Mouse (Mus musculus): ENCODE measurements around the gene Mphosph6. TPM values are rescaled to one million over a fixed set of nuclear protein-coding genes. Genes with fewer than 3 reads are reported as not detected.

Mphosph6 gene
- 52.3 and 55.6 TPM in 2 replicates for polyA plus RNA-seq (2016; fragmentation: Nextera tagmentation; extraction: Ambion mirVana)

GRCm38 (mm10) chr8:117801443-117802298 is at the start of gene Mphosph6:
Gene Mphosph6, minus strand, starts transcription at chr8:117801943.
- H3K9ac ChIP-seq, result peak within 1 kb of the TSS; percentile 81
- peaks cover 24% of the 10 kb centered on the region for H3K4me1 ChIP-seq
- H3K9me3 ChIP-seq, result no peaks in the 10 kb centered on the region
- ATAC-seq (ENCODE audit: insufficient number of reproducible peaks, insufficient read depth, low FRiP score, low TSS enrichment), result peak; percentile 97
- H3K27me3 ChIP-seq, result no peaks in the 10 kb centered on the region
- H3K27ac ChIP-seq, result peak within 1 kb of the TSS; percentile 86
- H3K4me3 ChIP-seq, result peak within 1 kb of the TSS; percentile 72
- H3K4me2 ChIP-seq (replicated peaks), result peak within 1 kb of the TSS; percentile 67
- peaks cover 21% of the 10 kb centered on the region for H3K36me3 ChIP-seq
- WGBS, result under 1% methylated on average over 65 of the region's 65 CpGs

DNA sequence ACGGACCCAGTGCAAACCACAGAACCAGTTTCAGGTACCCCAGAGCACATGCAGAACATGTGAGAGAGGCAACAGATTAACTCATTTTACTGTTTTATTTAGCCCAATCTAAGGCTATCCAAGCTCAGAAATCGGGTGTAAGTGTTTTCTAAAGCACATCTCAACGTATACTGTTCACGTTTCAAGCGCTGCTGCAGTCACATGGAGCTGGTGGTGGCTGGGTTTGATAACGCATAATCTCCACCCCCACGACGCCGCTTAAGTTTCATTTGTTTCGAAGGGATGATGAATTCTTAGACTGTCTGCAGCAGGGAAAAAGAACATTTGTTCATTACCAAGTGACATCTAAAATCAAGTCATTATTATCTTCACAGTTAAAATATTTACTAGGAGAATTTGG is 48.7 kb upstream of the Mphosph6 start:
- H3K4me3 ChIP-seq, result no peak overlapping the region
- H3K4me1 ChIP-seq, result no peaks in the 10 kb centered on the region
- no peaks in the 10 kb centered on the region for H3K27me3 ChIP-seq
- H3K27ac ChIP-seq, result no peak overlapping the region
- no peaks in the 10 kb centered on the region for H3K36me3 ChIP-seq
- H3K9ac ChIP-seq, result no peak overlapping the region
- H3K4me2 ChIP-seq (replicated peaks), result no peak overlapping the region
- H3K9me3 ChIP-seq, result no peaks in the 10 kb centered on the region
- 84% methylated on average over 10 of the region's 10 CpGs for WGBS
- ATAC-seq (ENCODE audit: insufficient number of reproducible peaks, insufficient read depth, low FRiP score, low TSS enrichment), result no peak

DNA sequence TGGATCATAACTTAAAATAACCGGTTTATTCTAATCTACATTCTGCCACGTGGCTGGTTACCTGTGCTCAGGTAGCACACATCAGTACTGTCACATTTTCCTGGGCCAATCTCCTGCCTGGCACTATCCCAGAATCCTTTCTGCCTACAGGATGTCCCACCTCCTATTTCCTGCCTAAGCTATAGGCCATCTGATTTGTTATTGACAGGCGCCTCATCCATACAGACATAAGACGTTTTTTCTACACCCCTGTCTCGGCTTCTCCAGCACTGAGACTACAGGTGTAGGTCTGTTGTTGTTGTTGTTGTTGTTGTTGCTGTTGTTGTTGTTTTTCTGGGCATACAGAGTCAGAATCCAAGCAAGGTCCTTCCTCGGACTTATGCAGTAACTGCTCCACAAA is 46.1 kb upstream of the Mphosph6 start:
- no peaks in the 10 kb centered on the region for H3K36me3 ChIP-seq
- WGBS, result 89% methylated on average over 6 of the region's 6 CpGs
- H3K4me3 ChIP-seq, result no peak overlapping the region
- H3K27ac ChIP-seq, result no peak overlapping the region
- no peak for ATAC-seq (ENCODE audit: insufficient number of reproducible peaks, insufficient read depth, low FRiP score, low TSS enrichment)
- no peak overlapping the region for H3K9ac ChIP-seq
- H3K4me1 ChIP-seq, result no peaks in the 10 kb centered on the region
- no peaks in the 10 kb centered on the region for H3K9me3 ChIP-seq
- no peaks in the 10 kb centered on the region for H3K27me3 ChIP-seq
- no peak overlapping the region for H3K4me2 ChIP-seq (replicated peaks)

DNA sequence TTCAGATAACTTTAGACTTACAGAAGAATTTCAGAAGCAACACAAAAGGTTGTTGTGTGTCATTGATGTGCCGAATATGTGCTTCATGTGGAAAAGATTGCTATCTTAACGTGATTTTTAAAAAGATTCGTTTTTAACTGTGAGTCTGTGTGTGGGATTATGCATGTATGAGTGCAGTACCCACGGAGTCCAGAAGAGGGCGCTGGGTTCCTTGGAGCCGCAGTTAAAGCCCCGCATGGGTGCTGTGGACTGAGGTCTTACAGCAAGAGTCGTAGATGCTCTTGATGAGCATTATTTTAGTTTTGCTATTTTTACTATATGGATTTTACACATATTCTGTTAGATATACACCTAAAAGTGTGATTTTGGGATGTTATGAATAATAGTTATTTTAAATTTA is 42.0 kb upstream of the Mphosph6 start:
- no peak for ATAC-seq (ENCODE audit: insufficient number of reproducible peaks, insufficient read depth, low FRiP score, low TSS enrichment)
- Histone ChIP-seq H3K9ac (no peak overlapping the region), H3K36me3 (no peaks in the 10 kb centered on the region), H3K27me3 (no peaks in the 10 kb centered on the region), H3K9me3 (0 out of 2 replicates have a peak, but pooled peaks cover 4% of the 10 kb centered on the region), H3K4me1 (no peaks in the 10 kb centered on the region), H3K4me2 (replicated peaks) (no peak overlapping the region), H3K27ac (no peak overlapping the region), H3K4me3 (no peak overlapping the region)
- WGBS, result 84% methylated on average over 8 of the region's 8 CpGs

DNA sequence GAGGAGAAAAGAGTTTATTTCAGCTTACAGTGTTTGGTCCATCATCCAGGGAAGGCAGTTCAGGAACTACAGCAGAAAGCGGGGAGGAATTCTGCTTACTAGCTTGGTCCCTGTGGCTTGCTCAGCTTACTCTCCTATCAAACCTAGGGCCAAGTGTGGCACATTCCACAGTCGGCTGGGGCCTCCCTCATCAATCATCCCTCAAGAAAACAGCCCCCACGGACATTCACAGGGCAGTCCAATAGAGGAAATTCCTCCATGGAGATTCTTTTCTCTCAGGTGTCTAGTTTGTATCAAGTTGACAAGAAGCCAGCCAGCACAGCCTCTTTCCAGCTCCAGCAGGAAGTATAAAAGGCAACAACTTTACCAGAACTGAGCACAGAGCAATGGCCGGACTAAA is 11.8 kb upstream of the Mphosph6 start:
- Histone ChIP-seq H3K27ac (no peak overlapping the region), H3K4me1 (no peaks in the 10 kb centered on the region), H3K9me3 (no peaks in the 10 kb centered on the region), H3K27me3 (no peaks in the 10 kb centered on the region), H3K4me3 (no peak overlapping the region), H3K9ac (no peak overlapping the region), H3K36me3 (no peaks in the 10 kb centered on the region), H3K4me2 (replicated peaks) (no peak overlapping the region)
- no peak for ATAC-seq (ENCODE audit: insufficient number of reproducible peaks, insufficient read depth, low FRiP score, low TSS enrichment)
- 63% methylated on average over 4 of the region's 4 CpGs for WGBS

- Histone ChIP-seq H3K27ac (no peak overlapping the region), H3K4me1 (no peaks in the 10 kb centered on the region), H3K4me2 (replicated peaks) (no peak overlapping the region), H3K27me3 (no peaks in the 10 kb centered on the region), H3K4me3 (no peak overlapping the region), H3K9ac (no peak overlapping the region), H3K9me3 (no peaks in the 10 kb centered on the region), H3K36me3 (no peaks in the 10 kb centered on the region)
- no peak for ATAC-seq (ENCODE audit: insufficient number of reproducible peaks, insufficient read depth, low FRiP score, low TSS enrichment)
- WGBS, result 93% methylated on average over 2 of the region's 2 CpGs
Observed at GRCm38 (mm10) chr8:117810676-117811075, 8.9 kb upstream of the Mphosph6 start.

GRCm38 (mm10) chr8:117805419-117805818 is 3.7 kb upstream of the Mphosph6 start:
- no peak overlapping the region for H3K27ac ChIP-seq
- no peak overlapping the region for H3K4me2 ChIP-seq (replicated peaks)
- H3K4me1 ChIP-seq, result peaks cover 13% of the 10 kb centered on the region
- no peaks in the 10 kb centered on the region for H3K9me3 ChIP-seq
- 80% methylated on average over 5 of the region's 5 CpGs for whole genome bisulfite sequencing
- H3K9ac ChIP-seq, result no peak overlapping the region
- no peak for ATAC-seq (ENCODE audit: insufficient number of reproducible peaks, insufficient read depth, low FRiP score, low TSS enrichment)
- H3K4me3 ChIP-seq, result no peak overlapping the region
- H3K36me3 ChIP-seq, result no peaks in the 10 kb centered on the region
- H3K27me3 ChIP-seq, result no peaks in the 10 kb centered on the region

- 2% methylated on average over 11 of the region's 11 CpGs for WGBS
- peaks cover 24% of the 10 kb centered on the region for H3K4me1 ChIP-seq
- peak; percentile 55; the same call in 1 of the 2 replicates for ATAC-seq (ENCODE audit: insufficient number of reproducible peaks, insufficient read depth, low FRiP score, low TSS enrichment)
- peak overlapping the region; percentile 72 for H3K4me3 ChIP-seq
- no peaks in the 10 kb centered on the region for H3K9me3 ChIP-seq
- peak overlapping the region; percentile 67 for H3K4me2 ChIP-seq (replicated peaks)
- H3K36me3 ChIP-seq, result peaks cover 15% of the 10 kb centered on the region
- no peaks in the 10 kb centered on the region for H3K27me3 ChIP-seq
- H3K9ac ChIP-seq, result peak overlapping the region; percentile 50
- peak overlapping the region; percentile 86 for H3K27ac ChIP-seq
Observed at GRCm38 (mm10) chr8:117802299-117802689, 551 bp upstream of the Mphosph6 start.

DNA sequence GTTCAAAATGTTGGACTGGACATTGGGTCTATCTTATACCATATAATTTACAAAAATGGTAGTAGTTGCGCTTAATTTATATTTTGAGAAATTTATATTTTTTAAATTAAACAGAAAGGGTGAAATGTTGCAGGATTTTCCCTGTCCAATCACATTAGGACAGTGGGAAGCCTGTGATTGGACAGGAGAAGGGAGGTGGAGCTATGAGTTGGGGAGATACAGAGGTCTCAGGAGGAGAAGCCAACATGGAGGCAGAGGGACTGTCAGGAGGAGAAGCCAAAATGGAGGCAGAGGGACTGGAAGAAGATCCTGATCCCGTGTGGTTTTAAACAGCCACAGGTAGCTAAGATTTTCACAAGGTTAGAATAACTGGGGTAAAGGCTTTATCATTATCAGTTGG is 3.7 kb downstream of the Mphosph6 start:
- Histone ChIP-seq H3K4me3 (no peak overlapping the region), H3K27ac (no peak overlapping the region), H3K9ac (no peak overlapping the region), H3K36me3 (peaks cover 52% of the 10 kb centered on the region), H3K4me2 (replicated peaks) (no peak overlapping the region), H3K9me3 (no peaks in the 10 kb centered on the region), H3K4me1 (peaks cover 24% of the 10 kb centered on the region), H3K27me3 (no peaks in the 10 kb centered on the region)
- no peak for ATAC-seq (ENCODE audit: insufficient number of reproducible peaks, insufficient read depth, low FRiP score, low TSS enrichment)
- WGBS, result 95% methylated on average over 2 of the region's 2 CpGs

DNA sequence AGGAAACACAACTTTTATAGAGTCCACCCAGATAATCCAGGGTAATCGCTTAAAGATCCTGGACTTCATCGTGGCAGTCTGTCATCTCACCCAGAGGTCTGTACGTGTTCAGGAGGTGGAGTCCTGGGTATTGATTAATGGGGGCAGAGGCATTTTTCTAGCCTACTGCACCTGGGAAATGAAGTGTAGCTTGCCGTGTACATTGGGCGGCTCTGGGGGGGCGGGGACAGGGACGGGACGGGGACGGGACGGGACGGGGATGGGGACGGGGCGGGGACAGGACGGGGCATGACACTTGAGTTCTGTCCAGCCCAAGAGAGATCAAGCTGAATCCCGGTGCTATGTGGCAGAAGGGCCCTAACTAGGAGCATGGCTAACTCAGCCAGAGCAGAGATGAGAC is 5.3 kb downstream of the Mphosph6 start:
- Histone ChIP-seq H3K27me3 (no peaks in the 10 kb centered on the region), H3K4me2 (replicated peaks) (no peak overlapping the region), H3K4me3 (no peak overlapping the region), H3K4me1 (peaks cover 18% of the 10 kb centered on the region), H3K9ac (no peak overlapping the region), H3K36me3 (peaks cover 66% of the 10 kb centered on the region), H3K27ac (no peak overlapping the region), H3K9me3 (no peaks in the 10 kb centered on the region)
- ATAC-seq (ENCODE audit: insufficient number of reproducible peaks, insufficient read depth, low FRiP score, low TSS enrichment), result no peak
- 92% methylated on average over 15 of the region's 15 CpGs for WGBS

GRCm38 (mm10) chr8:117794581-117794980 is 7.2 kb downstream of the Mphosph6 start:
- Histone ChIP-seq H3K4me3 (no peak overlapping the region), H3K9me3 (no peaks in the 10 kb centered on the region), H3K4me2 (replicated peaks) (no peak overlapping the region), H3K27ac (no peak overlapping the region), H3K36me3 (peaks cover 83% of the 10 kb centered on the region), H3K4me1 (0 out of 2 replicates have a peak, but pooled peaks cover 3% of the 10 kb centered on the region), H3K27me3 (no peaks in the 10 kb centered on the region), H3K9ac (no peak overlapping the region)
- 89% methylated on average over 10 of the region's 10 CpGs for WGBS
- ATAC-seq (ENCODE audit: insufficient number of reproducible peaks, insufficient read depth, low FRiP score, low TSS enrichment), result no peak

- ATAC-seq (ENCODE audit: insufficient number of reproducible peaks, insufficient read depth, low FRiP score, low TSS enrichment), result no peak
- H3K4me1 ChIP-seq, result no peaks in the 10 kb centered on the region
- H3K27ac ChIP-seq, result no peak overlapping the region
- H3K9ac ChIP-seq, result no peak overlapping the region
- 75% methylated on average over 19 of the region's 19 CpGs for WGBS
- no peaks in the 10 kb centered on the region for H3K9me3 ChIP-seq
- peaks cover 84% of the 10 kb centered on the region for H3K36me3 ChIP-seq
- no peak overlapping the region for H3K4me2 ChIP-seq (replicated peaks)
- H3K4me3 ChIP-seq, result no peak overlapping the region
- H3K27me3 ChIP-seq, result no peaks in the 10 kb centered on the region
Observed at GRCm38 (mm10) chr8:117792616-117793144, 9.1 kb downstream of the Mphosph6 start.
